Mouse (Mus musculus) lung, postnatal 0 days (tissue): ENCODE measurements around the gene Colgalt1. TPM values are rescaled to one million over a fixed set of nuclear protein-coding genes. Genes with fewer than 3 reads are reported as not detected.
A peak's percentile ranks its signal among the peaks of the same experiment; 100 is the strongest.

Source experiments
- ATAC-seq: fragments of 200-750 bp; cut with Nextera tagmentation; 2 replicates; pipeline ENCODE4 v1.8.0; 2017; ENCODE audit warnings: moderate library complexity
- DNase-seq: peaks from one replicate; pipeline ENCODE4 v3.0.0-alpha.2; 2016; ENCODE audit warnings: low spot score
- H3K27ac ChIP-seq: fragments of 300-500 bp; sonication (generic); 2 replicates; pipeline ENCODE4 v1.5.1; 2014; ENCODE audit warnings: antibody characterized with exemption, mild to moderate bottlenecking, low read length, mixed read lengths
- H3K27me3 ChIP-seq: fragments of 300-500 bp; sonication (generic); replicated peaks from 2 replicates; pipeline ENCODE4 v1.6.1; 2014; ENCODE audit warnings: low read length, mixed read lengths; ENCODE audit not compliant: insufficient read depth
- H3K36me3 ChIP-seq: fragments of 300-500 bp; sonication (generic); 2 replicates; pipeline ENCODE4 v1.6.1; 2014; ENCODE audit warnings: low read length, mixed read lengths; ENCODE audit not compliant: insufficient read depth
- H3K4me1 ChIP-seq: fragments of 300-500 bp; sonication (generic); 2 replicates; pipeline ENCODE4 v1.6.1; 2014; ENCODE audit warnings: antibody characterized with exemption, low read depth, low read length, mixed read lengths; ENCODE audit not compliant: insufficient read depth
- H3K4me2 ChIP-seq: fragments of 300-500 bp; sonication (generic); replicated peaks from 2 replicates; pipeline ENCODE4 v1.6.1; 2014; ENCODE audit warnings: low read depth, mild to moderate bottlenecking, low read length, moderate library complexity, mixed read lengths
- H3K4me3 ChIP-seq: fragments of 300-500 bp; sonication (generic); 2 replicates; pipeline ENCODE4 v1.5.1; 2014; ENCODE audit warnings: low read depth, low read length
- H3K9ac ChIP-seq: fragments of 300-500 bp; sonication (generic); replicated peaks from 2 replicates; pipeline ENCODE4 v1.6.1; 2014; ENCODE audit warnings: low read depth, mild to moderate bottlenecking
- H3K9me3 ChIP-seq: fragments of 300-500 bp; sonication (generic); 2 replicates; pipeline ENCODE4 v1.6.1; 2016; ENCODE audit warnings: low read length, mixed read lengths
- CTCF ChIP-seq: IDR thresholded peaks from 2 replicates; pipeline ENCODE4 v1.5.1; 2016; ENCODE audit warnings: antibody characterized with exemption, mild to moderate bottlenecking
- EP300 ChIP-seq: IDR thresholded peaks from 2 replicates; pipeline ENCODE4 v1.6.1; 2016; ENCODE audit warnings: antibody characterized with exemption, mild to moderate bottlenecking, control low read depth
- WGBS: fragments of 180-500 bp; shearing (Covaris S2); extraction: QIAGEN DNeasy Blood & Tissue Kit; methylation state at CpG from one replicate; pipeline ENCODE4 v1.1.7; 2014; 5-methylcytosine and 5-hydroxymethylcytosine counted together
- polyA plus RNA-seq: library from polyadenylated mRNA; unstranded; fragments of >200 nt; fragmentation: Nextera tagmentation; extraction: Ambion mirVana; gene quantifications from 2 replicates; pipeline ENCODE4 v1.2.1, GENCODE M21; 2015

Gene Colgalt1
- polyA plus RNA-seq, 1 experiment from 2014 or later, result 66.0 TPM

DNA sequence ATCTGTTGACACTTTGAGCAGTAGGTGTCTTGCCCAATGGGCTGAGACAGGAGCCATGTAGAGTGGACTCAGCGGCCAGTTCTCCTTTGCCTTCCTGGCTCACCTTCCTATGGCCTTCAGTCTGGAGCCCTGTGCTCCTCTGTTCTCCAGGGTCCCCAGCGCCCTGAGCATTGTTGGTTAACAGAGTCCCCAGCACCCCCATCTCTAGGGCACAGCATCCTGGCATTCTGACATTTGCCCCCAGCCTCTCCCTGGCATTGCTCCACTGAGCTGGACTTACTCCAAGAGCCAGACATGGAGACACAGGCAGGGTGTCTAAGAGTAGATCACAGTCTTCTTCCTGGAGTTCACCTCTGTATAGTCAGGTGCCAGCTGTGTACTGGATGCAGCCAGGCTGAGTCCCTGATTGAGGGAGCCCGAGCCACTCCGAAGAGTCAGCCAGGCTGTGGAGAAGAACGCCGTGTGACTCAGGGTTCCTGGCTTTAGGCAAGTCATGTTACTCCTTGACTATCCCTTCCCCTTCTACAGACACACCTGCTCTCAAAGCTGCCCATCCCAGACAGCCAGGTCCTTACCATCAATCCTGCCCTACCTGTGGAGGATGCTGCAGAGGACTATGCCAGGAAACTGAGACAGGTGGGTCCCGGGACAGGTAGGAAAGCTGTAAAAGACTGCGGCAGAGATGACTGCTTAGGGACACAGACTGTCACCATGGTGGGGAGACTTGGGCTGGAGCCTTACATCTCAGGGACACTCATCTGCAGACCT, 17.1 kb upstream of the Colgalt1 start:
- H3K4me3 ChIP-seq, result no peak overlapping the region
- H3K9me3 ChIP-seq, result no peaks in the 10 kb centered on the region
- TF ChIP-seq EP300 (no peak), CTCF (no peak)
- DNase-seq (no peak), ATAC-seq (no peak)
- H3K4me1 ChIP-seq, result peaks cover 9% of the 10 kb centered on the region; the same call in 1 of the 2 replicates
- H3K9ac ChIP-seq, result no peak overlapping the region
- H3K4me2 ChIP-seq, result no peak overlapping the region
- H3K27ac ChIP-seq, result no peak overlapping the region
- H3K27me3 ChIP-seq, result no peaks in the 10 kb centered on the region
- 79% methylated on average over 8 of the region's 8 CpGs for WGBS
- H3K36me3 ChIP-seq, result no peaks in the 10 kb centered on the region

DNA sequence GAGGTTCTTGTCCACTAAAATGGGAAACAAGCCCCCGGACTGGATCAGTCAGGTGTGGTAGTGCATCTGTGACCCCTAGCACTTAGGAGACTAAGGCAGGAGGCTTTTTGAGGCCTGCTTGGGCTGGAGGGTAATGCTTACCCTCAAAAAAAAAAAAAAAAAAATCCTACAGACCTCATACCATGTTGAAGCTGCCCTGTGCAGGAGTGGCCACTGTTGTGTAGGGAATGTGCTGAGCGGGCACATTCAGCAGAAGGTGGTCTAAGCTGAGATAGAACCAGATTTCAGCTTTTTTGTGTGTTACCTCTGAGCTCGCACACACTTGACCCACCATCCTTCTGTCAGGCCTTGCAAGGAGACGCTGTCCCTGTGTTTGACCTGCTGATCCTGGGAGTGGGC, 16.5 kb upstream of the Colgalt1 start:
- H3K4me3 ChIP-seq, result no peak overlapping the region
- DNase-seq (no peak), ATAC-seq (no peak)
- no peak overlapping the region for H3K4me2 ChIP-seq
- no peak overlapping the region for H3K27ac ChIP-seq
- no peak overlapping the region for H3K9ac ChIP-seq
- H3K27me3 ChIP-seq, result no peaks in the 10 kb centered on the region
- H3K36me3 ChIP-seq, result no peaks in the 10 kb centered on the region
- WGBS, result 90% methylated on average over 4 of the region's 4 CpGs
- no peaks in the 10 kb centered on the region for H3K9me3 ChIP-seq
- H3K4me1 ChIP-seq, result peaks cover 9% of the 10 kb centered on the region; the same call in 1 of the 2 replicates
- TF ChIP-seq CTCF (no peak), EP300 (no peak)

DNA sequence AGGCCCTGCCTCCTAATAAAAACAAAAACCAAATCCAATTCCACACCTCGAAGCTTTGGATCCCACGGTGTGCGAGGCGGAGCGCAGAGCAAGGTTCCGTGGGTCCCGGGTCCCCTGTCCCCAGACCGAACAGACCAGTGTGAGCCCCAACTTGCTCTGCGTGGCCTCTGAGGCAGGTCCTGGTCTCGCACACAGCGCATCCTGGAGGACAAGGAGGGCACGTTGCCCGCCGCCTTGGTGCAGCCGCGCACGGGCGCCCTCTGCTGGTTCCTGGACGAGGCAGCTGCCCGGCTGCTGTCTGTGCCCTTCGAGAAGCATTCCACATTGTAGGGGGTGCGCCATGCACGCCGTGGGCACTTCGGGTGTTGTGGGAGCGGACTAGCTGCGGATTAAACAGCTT, 14.9 kb upstream of the Colgalt1 start:
- no peak for TF ChIP-seq EP300
- peak; percentile 100 for TF ChIP-seq CTCF
- ATAC-seq (peak; percentile 37), DNase-seq (peak; percentile 93)
- no peaks in the 10 kb centered on the region for H3K9me3 ChIP-seq
- no peak overlapping the region for H3K9ac ChIP-seq
- no peak overlapping the region for H3K4me2 ChIP-seq
- H3K4me3 ChIP-seq, result no peak overlapping the region
- H3K36me3 ChIP-seq, result no peaks in the 10 kb centered on the region
- 12% methylated on average over 27 of the region's 27 CpGs for WGBS
- no peak overlapping the region for H3K27ac ChIP-seq
- peaks cover 9% of the 10 kb centered on the region; the same call in 1 of the 2 replicates for H3K4me1 ChIP-seq
- no peaks in the 10 kb centered on the region for H3K27me3 ChIP-seq

DNA sequence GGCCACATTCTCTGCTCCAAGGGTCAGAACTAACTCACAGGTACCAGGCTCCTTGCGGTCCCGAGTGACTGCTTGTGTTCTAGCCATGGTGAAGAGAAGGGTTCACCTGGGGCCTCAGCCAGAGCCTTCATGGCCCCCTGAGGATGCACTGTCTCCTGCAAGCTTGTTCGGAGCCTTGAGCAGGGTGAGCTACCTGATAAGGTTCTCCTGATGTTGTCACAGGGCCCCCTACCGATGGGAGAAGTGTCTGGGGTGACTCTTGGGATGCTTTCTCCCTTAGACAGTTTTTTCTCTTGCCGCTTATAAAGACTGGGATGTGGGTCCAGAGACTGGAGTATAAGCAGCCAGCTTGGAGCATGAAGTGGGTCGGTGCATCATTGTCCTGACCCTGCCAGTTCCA, 14.4 kb upstream of the Colgalt1 start:
- DNase-seq (no peak), ATAC-seq (no peak)
- H3K4me1 ChIP-seq, result peaks cover 5% of the 10 kb centered on the region; the same call in 1 of the 2 replicates
- no peaks in the 10 kb centered on the region for H3K36me3 ChIP-seq
- no peak overlapping the region for H3K27ac ChIP-seq
- H3K4me3 ChIP-seq, result no peak overlapping the region
- TF ChIP-seq EP300 (no peak), CTCF (no peak)
- H3K9ac ChIP-seq, result no peak overlapping the region
- H3K4me2 ChIP-seq, result no peak overlapping the region
- H3K27me3 ChIP-seq, result peaks cover under 1% of the 10 kb centered on the region; the same call in 1 of the 2 replicates
- 60% methylated on average over 6 of the region's 6 CpGs for WGBS
- no peaks in the 10 kb centered on the region for H3K9me3 ChIP-seq

DNA sequence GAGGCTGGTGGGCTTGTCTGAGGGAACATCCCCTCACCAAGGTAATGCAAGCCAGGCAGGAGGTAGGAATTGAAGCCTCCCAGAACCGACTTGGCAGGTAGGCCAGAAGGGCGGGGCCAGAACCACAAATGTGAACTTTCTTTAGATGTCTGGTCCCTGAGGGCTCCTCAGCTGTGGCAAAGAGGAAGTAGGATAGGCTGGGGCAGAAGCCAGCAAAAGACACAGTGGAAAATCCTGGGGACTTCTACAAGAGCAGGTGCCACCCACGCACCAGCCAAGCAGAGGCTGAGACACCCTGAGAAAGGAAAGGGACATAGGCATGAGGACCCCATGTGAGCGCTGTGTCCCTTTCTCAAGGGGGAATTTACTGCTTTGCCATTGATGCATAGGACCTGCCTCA, 14.0 kb upstream of the Colgalt1 start:
- ATAC-seq (no peak), DNase-seq (no peak)
- Histone ChIP-seq H3K4me2 (no peak overlapping the region), H3K4me3 (no peak overlapping the region), H3K27ac (no peak overlapping the region), H3K4me1 (peaks cover 4% of the 10 kb centered on the region; the same call in 1 of the 2 replicates), H3K36me3 (no peaks in the 10 kb centered on the region), H3K9me3 (no peaks in the 10 kb centered on the region), H3K27me3 (peaks cover 4% of the 10 kb centered on the region; the same call in 1 of the 2 replicates), H3K9ac (no peak overlapping the region)
- TF ChIP-seq CTCF (no peak), EP300 (no peak)
- 69% methylated on average over 4 of the region's 4 CpGs for WGBS

DNA sequence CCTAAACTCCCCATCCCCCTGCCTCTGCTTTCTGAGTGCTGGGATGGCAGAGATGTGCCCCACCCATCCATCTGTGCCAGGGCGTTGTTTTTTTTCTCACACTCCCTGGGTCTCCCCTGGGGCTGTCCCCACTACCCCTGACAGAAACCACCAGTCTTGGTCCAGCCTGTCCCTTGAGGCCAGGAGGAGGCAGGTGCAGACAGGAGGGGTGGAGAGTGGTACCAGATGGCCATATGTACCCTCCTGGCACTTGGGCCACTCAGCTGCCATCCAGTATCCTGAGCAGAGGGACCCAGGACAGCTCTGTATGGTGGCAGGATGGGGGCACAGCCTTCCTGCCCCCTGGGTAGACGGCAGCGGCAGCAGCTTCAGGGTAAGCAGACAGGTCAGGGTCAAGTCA, 13.3 kb upstream of the Colgalt1 start, which contains the start of gene Fam129c:
Gene Fam129c, plus strand, starts transcription at position 198 of the 400 bp plus-strand sequence.
- H3K36me3 ChIP-seq, result no peaks in the 10 kb centered on the region
- no peak for TF ChIP-seq CTCF
- TF ChIP-seq EP300, result no peak
- peaks cover 9% of the 10 kb centered on the region; the same call in 1 of the 2 replicates for H3K27me3 ChIP-seq
- no peak within 1 kb of the TSS for H3K4me2 ChIP-seq
- no peaks in the 10 kb centered on the region for H3K9me3 ChIP-seq
- no peak for DNase-seq
- no peak within 1 kb of the TSS for H3K9ac ChIP-seq
- ATAC-seq, result no peak
- H3K4me3 ChIP-seq, result no peak within 1 kb of the TSS
- H3K4me1 ChIP-seq, result peaks cover 6% of the 10 kb centered on the region; the same call in 1 of the 2 replicates
- no peak within 1 kb of the TSS for H3K27ac ChIP-seq
- WGBS, result 87% methylated on average over 3 of the region's 3 CpGs
